ENCODE assay signal across 24 mouse cellular contexts in genomic region chr13:116908284-116908683, GRCm38 (mm10).
"Had no signal": no experiment of that assay in that cellular context is flagged by ENCODE, and none has a peak within 500 bp of the region (broad histone marks: within the 10 kb centered on the region; RNA-seq: fewer than 3 reads in every experiment).

No protein-coding gene starts in this region.

- H3K9ac ChIP-seq: heart, embryonic 12.5 days; hindbrain, embryonic 12.5 days; hindbrain, embryonic 14.5 days; intestine, embryonic 15.5 days; limb, embryonic 12.5 days had no signal

- H3K4me1 ChIP-seq: heart, embryonic 10.5 days; heart, embryonic 12.5 days; hindbrain, embryonic 10.5 days; hindbrain, embryonic 12.5 days; intestine, embryonic 15.5 days; limb, embryonic 10.5 days; limb, embryonic 12.5 days had no signal

- ATAC-seq: hindbrain, embryonic 16.5 days; inflammation-experienced regulatory T-cells, adult 6 months; intestine, embryonic 15.5 days; intestine, postnatal 0 days had no signal

- H3K4me3 ChIP-seq: heart, embryonic 10.5 days; heart, embryonic 12.5 days; hindbrain, embryonic 10.5 days; hindbrain, embryonic 12.5 days; intestine, embryonic 15.5 days; layer of hippocampus, adult 2 months; left cerebral cortex, adult 2 months; limb, embryonic 10.5 days; limb, embryonic 12.5 days had no signal

- H3K4me2 ChIP-seq: heart, embryonic 12.5 days; hindbrain, embryonic 12.5 days; hindbrain, embryonic 14.5 days; intestine, embryonic 15.5 days; limb, embryonic 12.5 days had no signal

- H3K27me3 ChIP-seq: heart, embryonic 12.5 days; hindbrain, embryonic 12.5 days; intestine, embryonic 15.5 days; limb, embryonic 12.5 days had no signal

- H3K9me3 ChIP-seq: heart, embryonic 10.5 days; heart, embryonic 12.5 days; hindbrain, embryonic 10.5 days; hindbrain, embryonic 12.5 days; intestine, embryonic 15.5 days; limb, embryonic 10.5 days; limb, embryonic 12.5 days had no signal

- H3K27ac ChIP-seq: heart, embryonic 10.5 days; hindbrain, embryonic 10.5 days; hindbrain, embryonic 12.5 days; hindbrain, embryonic 14.5 days; intestine, embryonic 15.5 days; layer of hippocampus, adult 2 months; left cerebral cortex, adult 2 months; limb, embryonic 10.5 days; limb, embryonic 12.5 days had no signal

- DNase-seq: gastrocnemius, postnatal 14 days; gastrocnemius, postnatal 36 days; heart, adult 18-20 months; heart, postnatal 10 days; heart, postnatal 4 days; kidney, adult 18-20 months; kidney, adult 8-10 months; kidney, postnatal 10 days; kidney, postnatal 25 days; kidney, postnatal 4 days; liver had no signal

- H3K36me3 ChIP-seq: heart, embryonic 10.5 days; hindbrain, embryonic 10.5 days; hindbrain, embryonic 12.5 days; intestine, embryonic 15.5 days; limb, embryonic 10.5 days had no signal
